Mouse (Mus musculus) midbrain, embryonic 12.5 days (tissue): Measurements from ENCODE around the gene Abhd6. TPM values are rescaled to one million over a fixed set of nuclear protein-coding genes. Genes with fewer than 3 reads are reported as not detected.

Experiments used
- ATAC-seq: fragments of 200-750 bp; cut with Nextera tagmentation; 2 replicates; pipeline ENCODE4 v1.8.0; 2017; ENCODE audit warnings: low read depth, moderate TSS enrichment, moderate library complexity; ENCODE audit not compliant: low FRiP score
- H3K27ac ChIP-seq: fragments of 300-500 bp; sonication (generic); replicated peaks from 2 replicates; pipeline ENCODE4 v1.5.1; 2016; ENCODE audit warnings: mild to moderate bottlenecking
- H3K27me3 ChIP-seq: fragments of 300-500 bp; sonication (generic); 2 replicates; pipeline ENCODE4 v1.6.1; 2016; ENCODE audit warnings: mild to moderate bottlenecking
- H3K36me3 ChIP-seq: fragments of 300-500 bp; sonication (generic); 2 replicates; pipeline ENCODE4 v1.6.1; 2016
- H3K4me1 ChIP-seq: fragments of 300-500 bp; sonication (generic); 2 replicates; pipeline ENCODE4 v1.6.1; 2016
- H3K4me2 ChIP-seq: fragments of 300-500 bp; sonication (generic); replicated peaks from 2 replicates; pipeline ENCODE4 v1.6.1; 2016; ENCODE audit warnings: mild to moderate bottlenecking, moderate library complexity
- H3K4me3 ChIP-seq: fragments of 300-500 bp; sonication (generic); 2 replicates; pipeline ENCODE4 v1.5.1; 2016; ENCODE audit warnings: mild to moderate bottlenecking
- H3K9ac ChIP-seq: fragments of 300-500 bp; sonication (generic); replicated peaks from 2 replicates; pipeline ENCODE4 v1.6.1; 2016; ENCODE audit warnings: mild to moderate bottlenecking, moderate library complexity
- H3K9me3 ChIP-seq: fragments of 300-500 bp; sonication (generic); 2 replicates; pipeline ENCODE4 v1.6.1; 2016; ENCODE audit warnings: mild to moderate bottlenecking
- WGBS: fragments of 180-500 bp; shearing (Covaris S2); methylation state at CpG from one replicate; pipeline ENCODE4 v1.1.7; 2016; 5-methylcytosine and 5-hydroxymethylcytosine counted together
- polyA plus RNA-seq: library from polyadenylated mRNA; unstranded; fragments of >200 nt; fragmentation: Nextera tagmentation; extraction: Ambion mirVana; gene quantifications from 2 replicates; pipeline ENCODE4 v1.2.1, GENCODE M21; 2016

Abhd6 gene
- 17.1 and 18.7 TPM in 2 replicates for polyA plus RNA-seq

DNA sequence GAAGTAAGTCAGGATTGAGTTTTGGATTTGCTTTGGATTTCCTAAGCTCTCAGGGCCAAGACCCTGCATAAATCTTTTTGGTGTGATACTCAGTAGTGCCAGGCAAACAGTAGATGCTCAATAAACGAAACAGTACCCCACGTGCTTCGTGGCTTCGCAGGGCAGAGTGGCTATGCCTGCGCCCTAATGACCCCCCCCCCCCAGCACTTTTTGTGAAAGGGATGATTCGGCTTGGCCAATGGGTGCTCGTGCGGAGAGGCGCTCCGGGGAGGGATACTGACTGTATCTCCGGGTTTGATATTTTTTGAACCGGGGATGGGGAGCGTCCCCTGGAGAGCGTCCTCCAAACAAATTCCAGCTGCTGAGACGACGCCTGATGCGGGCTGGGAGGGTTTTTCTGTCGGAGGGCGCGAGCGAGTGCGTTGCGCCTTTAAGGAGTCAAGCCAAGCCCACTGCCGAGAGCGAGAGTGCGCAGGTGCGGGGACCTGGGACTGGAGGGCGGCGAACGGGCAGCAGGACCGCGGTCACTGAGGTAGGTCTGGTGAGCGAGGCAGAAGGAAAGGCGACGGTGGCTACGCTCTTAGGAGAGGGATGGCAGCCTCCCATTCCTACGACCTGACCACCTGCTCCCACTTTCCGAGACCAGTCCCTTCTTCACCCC lies at the start of gene Abhd6:
TSS of gene Abhd6 (plus strand) at position 471 of the 661 bp plus-strand sequence.
- peak within 1 kb of the TSS; percentile 76 for H3K4me2 ChIP-seq
- peak within 1 kb of the TSS; percentile 73 for H3K27ac ChIP-seq
- WGBS = 2% methylated on average over 34 of the region's 38 CpGs
- peak; percentile 92 for ATAC-seq
- H3K9me3 ChIP-seq = no peaks in the 10 kb centered on the region
- peaks cover 13% of the 10 kb centered on the region for H3K4me1 ChIP-seq
- H3K9ac ChIP-seq = peak within 1 kb of the TSS; percentile 62
- no peaks in the 10 kb centered on the region for H3K36me3 ChIP-seq
- H3K4me3 ChIP-seq = peak within 1 kb of the TSS; percentile 50
- peaks cover 44% of the 10 kb centered on the region for H3K27me3 ChIP-seq

DNA sequence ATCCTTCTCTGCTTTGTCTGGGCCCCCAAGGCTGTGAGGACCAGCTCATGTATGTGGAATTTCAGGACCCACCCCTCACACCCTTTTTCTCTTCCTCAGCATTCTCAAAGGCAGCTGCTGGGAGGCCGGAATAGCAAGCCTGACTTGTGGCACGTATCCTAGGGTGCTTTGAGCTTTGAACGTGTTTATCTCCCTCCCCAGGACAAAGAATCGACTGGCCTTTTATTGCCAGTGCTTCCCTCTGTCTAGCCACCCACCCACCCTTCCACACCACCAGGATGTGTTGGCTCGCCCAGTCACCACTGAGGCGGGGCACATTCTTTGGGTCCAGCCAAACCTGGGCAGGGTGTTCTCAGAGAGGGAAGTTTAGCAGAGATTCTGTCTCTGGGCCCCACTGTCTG lies 48.6 kb upstream of the Abhd6 start:
- H3K9ac ChIP-seq = no peak overlapping the region
- no peak overlapping the region for H3K27ac ChIP-seq
- no peak for ATAC-seq
- no peaks in the 10 kb centered on the region for H3K9me3 ChIP-seq
- H3K36me3 ChIP-seq = peaks cover 19% of the 10 kb centered on the region; the same call in 1 of the 2 replicates
- no peak overlapping the region for H3K4me2 ChIP-seq
- peaks cover 17% of the 10 kb centered on the region for H3K4me1 ChIP-seq
- no peaks in the 10 kb centered on the region for H3K27me3 ChIP-seq
- WGBS = 35% methylated on average over 6 of the region's 6 CpGs
- H3K4me3 ChIP-seq = no peak overlapping the region

DNA sequence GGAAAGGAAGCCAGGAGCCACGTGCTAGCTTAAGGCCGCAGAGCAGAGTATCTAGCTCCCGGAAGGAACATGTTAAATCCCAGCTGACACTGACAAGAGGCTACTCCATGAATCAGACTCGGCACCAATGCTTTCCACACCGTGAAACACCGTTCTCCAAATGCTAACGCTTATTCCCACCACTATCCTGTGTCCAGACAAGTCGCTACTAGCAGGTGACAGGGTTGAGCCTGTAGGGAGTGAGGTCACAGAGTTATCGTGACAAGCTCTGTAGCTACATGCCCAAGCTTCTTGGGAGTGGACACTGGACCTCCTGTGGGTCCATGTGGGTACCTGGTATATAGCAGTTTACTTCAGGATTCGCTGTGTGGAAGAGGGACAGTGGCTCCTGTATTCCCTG lies 46.3 kb upstream of the Abhd6 start:
- H3K9me3 ChIP-seq = no peaks in the 10 kb centered on the region
- no peaks in the 10 kb centered on the region for H3K27me3 ChIP-seq
- no peak overlapping the region for H3K27ac ChIP-seq
- ATAC-seq = no peak
- no peak overlapping the region for H3K4me2 ChIP-seq
- H3K36me3 ChIP-seq = no peaks in the 10 kb centered on the region
- peaks cover 17% of the 10 kb centered on the region for H3K4me1 ChIP-seq
- H3K4me3 ChIP-seq = no peak overlapping the region
- 83% methylated on average over 10 of the region's 10 CpGs for WGBS
- H3K9ac ChIP-seq = no peak overlapping the region

DNA sequence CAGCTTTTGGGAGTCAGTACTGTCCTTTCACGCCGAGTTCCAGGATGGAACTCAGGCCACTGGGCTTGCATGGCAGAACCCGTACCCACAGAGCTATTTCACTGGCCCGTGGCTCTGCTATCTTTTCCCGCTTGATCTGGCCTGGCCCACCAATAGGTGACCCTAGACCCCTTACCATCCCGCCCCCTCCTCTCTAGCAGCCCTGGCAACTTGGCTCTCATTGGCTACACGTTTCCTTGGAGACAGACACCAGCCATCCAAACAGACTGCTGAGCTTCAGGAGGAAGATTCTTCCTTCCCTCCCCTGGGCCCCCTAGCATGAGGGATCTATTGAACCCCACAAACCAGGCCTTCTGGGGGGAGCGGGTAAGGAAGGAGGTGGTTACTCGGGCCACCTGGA lies 45.7 kb upstream of the Abhd6 start, which contains the start of gene Gm45521:
TSS of gene Gm45521 (plus strand) at position 240 of the 400 bp plus-strand sequence.
- H3K4me2 ChIP-seq = no peak within 1 kb of the TSS
- no peak within 1 kb of the TSS for H3K27ac ChIP-seq
- H3K4me3 ChIP-seq = no peak within 1 kb of the TSS
- no peak within 1 kb of the TSS for H3K9ac ChIP-seq
- no peaks in the 10 kb centered on the region for H3K27me3 ChIP-seq
- WGBS = 43% methylated on average over 9 of the region's 9 CpGs
- peaks cover 17% of the 10 kb centered on the region for H3K4me1 ChIP-seq
- H3K9me3 ChIP-seq = no peaks in the 10 kb centered on the region
- ATAC-seq = peak; percentile 61
- H3K36me3 ChIP-seq = no peaks in the 10 kb centered on the region

DNA sequence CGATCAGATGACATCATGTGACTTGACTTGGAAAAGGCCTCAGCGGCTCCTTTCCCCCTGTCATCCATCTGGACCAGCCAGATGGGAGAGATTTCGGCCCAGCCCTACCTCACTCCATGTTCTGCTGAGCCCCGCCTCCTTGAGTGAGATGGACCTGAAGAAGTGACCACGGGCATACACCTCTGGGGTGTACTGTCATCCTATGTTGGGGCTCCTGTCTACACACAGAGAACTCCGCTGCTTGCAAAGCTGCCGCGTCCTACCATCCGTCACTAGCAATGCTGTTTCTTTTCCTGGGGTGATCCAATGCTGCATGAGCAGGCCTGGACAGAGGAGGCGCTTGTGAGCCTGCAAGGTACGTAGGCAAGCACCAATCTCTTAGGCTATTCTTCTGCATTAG lies 42.1 kb upstream of the Abhd6 start:
- H3K4me1 ChIP-seq = peaks cover 8% of the 10 kb centered on the region
- WGBS = 55% methylated on average over 11 of the region's 11 CpGs
- no peaks in the 10 kb centered on the region for H3K27me3 ChIP-seq
- no peak overlapping the region for H3K9ac ChIP-seq
- ATAC-seq = peak; percentile 45; the same call in 1 of the 2 replicates
- no peaks in the 10 kb centered on the region for H3K9me3 ChIP-seq
- H3K27ac ChIP-seq = no peak overlapping the region
- H3K36me3 ChIP-seq = no peaks in the 10 kb centered on the region
- H3K4me2 ChIP-seq = no peak overlapping the region
- H3K4me3 ChIP-seq = no peak overlapping the region

DNA sequence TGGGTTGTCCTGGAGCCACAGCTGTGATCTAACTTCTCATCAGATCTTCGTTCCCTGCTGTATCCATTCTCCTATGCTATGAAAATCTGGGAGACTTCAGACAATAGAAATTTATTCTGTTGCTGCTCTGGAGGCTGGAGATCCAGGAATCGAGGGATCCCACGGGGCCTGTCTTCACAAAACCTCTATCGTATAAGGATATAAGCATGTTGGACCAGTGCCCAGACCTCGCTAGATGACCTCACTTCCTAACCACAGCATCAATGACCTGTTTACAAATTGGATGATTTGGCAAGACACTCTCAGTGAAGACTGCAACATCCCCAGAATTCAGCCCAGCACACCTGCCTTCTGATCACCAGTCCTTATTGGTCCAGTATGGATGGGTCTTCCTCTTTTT lies 41.0 kb upstream of the Abhd6 start:
- ATAC-seq = no peak

DNA sequence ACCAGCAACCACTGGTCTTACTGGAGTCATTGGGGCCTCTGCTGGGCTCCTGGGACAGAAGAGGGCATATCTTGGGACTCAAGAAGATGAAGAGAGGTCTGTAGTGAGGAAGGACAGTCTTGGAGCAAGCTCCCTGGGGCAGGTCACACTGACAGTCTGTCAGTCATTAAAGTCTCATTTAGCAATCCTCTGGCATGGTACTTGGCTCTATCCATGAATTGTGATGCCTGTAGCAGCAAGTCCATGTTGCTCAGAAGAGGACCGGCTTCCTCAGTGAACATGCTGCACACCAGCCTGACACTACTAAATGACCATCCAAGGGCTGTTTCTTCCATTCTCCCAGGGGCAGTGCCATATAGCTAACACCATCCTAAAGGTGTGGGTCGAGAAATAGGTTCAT lies 40.1 kb upstream of the Abhd6 start:
- WGBS = 80% methylated on average over 2 of the region's 2 CpGs
- Histone ChIP-seq H3K4me2 (no peak overlapping the region), H3K9ac (no peak overlapping the region), H3K4me3 (no peak overlapping the region), H3K27ac (no peak overlapping the region), H3K4me1 (no peaks in the 10 kb centered on the region), H3K27me3 (no peaks in the 10 kb centered on the region), H3K36me3 (no peaks in the 10 kb centered on the region), H3K9me3 (no peaks in the 10 kb centered on the region)
- ATAC-seq = no peak

More for the DNA sequence above, 41.0 kb upstream of the Abhd6 start:
- no peak overlapping the region for H3K4me2 ChIP-seq
- no peak overlapping the region for H3K9ac ChIP-seq
- H3K4me3 ChIP-seq = no peak overlapping the region
- H3K36me3 ChIP-seq = no peaks in the 10 kb centered on the region
- peaks cover 7% of the 10 kb centered on the region for H3K4me1 ChIP-seq
- no peaks in the 10 kb centered on the region for H3K9me3 ChIP-seq
- H3K27ac ChIP-seq = no peak overlapping the region
- WGBS = 83% methylated on average over 5 of the region's 5 CpGs
- no peaks in the 10 kb centered on the region for H3K27me3 ChIP-seq

DNA sequence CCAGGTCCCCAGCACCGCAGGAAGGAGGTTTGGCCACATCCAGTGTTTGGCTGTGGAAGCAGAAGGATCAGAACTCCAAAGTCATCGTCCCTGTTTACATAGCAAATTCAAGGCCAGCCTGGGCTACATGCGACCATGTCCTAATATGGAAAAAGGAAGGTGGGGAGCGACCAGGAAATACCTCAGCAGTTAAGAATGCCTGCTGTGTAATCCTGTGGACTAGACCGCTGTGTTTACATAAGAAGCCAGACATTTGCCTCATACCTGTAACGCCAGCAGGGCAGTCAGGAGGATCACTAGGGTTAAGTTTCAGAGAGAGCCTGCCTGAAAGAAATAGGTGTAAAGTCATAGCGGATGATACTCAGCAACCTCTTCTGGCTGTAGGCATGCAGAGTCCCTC lies 39.5 kb upstream of the Abhd6 start:
- no peak overlapping the region for H3K4me2 ChIP-seq
- ATAC-seq = no peak
- no peak overlapping the region for H3K4me3 ChIP-seq
- WGBS = 74% methylated on average over 7 of the region's 7 CpGs
- H3K9me3 ChIP-seq = no peaks in the 10 kb centered on the region
- no peak overlapping the region for H3K27ac ChIP-seq
- H3K9ac ChIP-seq = no peak overlapping the region
- H3K4me1 ChIP-seq = no peaks in the 10 kb centered on the region
- no peaks in the 10 kb centered on the region for H3K36me3 ChIP-seq
- no peaks in the 10 kb centered on the region for H3K27me3 ChIP-seq

DNA sequence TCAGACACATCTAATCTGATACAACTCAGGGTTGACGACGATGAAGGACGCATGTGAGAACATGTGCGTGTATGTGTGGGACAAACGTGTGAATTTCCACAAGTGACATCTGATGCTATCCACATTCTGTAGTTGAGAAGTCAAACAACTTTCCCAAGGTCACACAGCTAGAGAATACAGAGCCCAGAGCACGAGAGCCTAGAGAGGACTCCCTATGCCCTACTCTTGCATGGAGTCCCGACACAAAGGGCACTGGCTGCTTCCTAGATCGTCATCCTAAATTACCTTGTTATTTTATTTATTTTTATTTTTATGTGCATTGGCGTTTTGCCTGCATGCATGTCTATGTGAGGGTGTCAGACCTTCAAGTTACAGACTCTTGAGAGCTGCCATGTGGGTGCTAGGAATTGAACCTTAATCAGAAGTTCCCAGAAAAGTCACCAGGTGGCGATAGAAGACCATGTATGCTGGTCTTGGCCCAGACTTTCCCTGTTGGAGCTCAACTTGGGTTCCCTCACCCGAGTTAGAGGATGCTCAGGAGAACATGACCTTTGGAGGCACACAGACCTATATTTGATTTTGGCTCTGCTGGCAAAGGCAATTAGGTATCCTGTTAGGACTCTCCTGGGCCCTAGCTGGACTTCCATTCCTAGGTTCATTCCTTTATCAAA lies 38.3 kb upstream of the Abhd6 start:
- no peak overlapping the region for H3K27ac ChIP-seq
- no peaks in the 10 kb centered on the region for H3K36me3 ChIP-seq
- no peak overlapping the region for H3K4me3 ChIP-seq
- H3K9me3 ChIP-seq = no peaks in the 10 kb centered on the region
- no peaks in the 10 kb centered on the region for H3K4me1 ChIP-seq
- H3K4me2 ChIP-seq = no peak overlapping the region
- WGBS = 56% methylated on average over 11 of the region's 11 CpGs
- no peaks in the 10 kb centered on the region for H3K27me3 ChIP-seq
- ATAC-seq = peak; percentile 50; the same call in 1 of the 2 replicates
- no peak overlapping the region for H3K9ac ChIP-seq

DNA sequence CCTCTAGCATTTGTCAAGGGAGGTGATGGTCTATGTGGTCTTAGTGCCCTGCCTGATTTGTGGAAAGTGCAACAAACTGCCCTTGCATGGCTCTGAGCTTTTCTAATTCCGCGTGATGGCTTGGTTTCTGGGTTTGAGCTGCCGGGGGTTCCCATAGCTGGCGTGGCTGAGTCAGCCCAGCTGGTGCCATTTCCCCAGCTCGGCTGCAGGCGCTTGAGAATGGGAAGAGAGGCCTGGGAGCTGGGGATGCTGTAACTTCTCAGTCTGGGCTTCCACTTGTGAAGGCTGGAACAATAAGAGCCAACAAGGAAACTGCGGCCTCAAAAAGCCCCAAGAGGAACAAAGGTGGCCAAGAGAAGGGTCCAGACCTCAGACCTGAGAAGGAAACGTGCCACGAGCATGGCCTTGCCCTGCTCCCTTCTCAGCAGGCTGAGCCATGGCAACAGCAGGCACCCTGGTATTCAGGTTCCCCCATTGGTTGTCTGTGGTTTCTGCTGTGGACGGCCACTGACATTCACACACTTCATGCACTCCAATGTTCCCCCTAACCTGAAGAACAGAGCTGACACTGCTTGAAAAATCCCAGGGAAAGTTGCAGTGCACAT lies 30.7 kb upstream of the Abhd6 start:
- H3K9ac ChIP-seq = no peak overlapping the region
- H3K4me1 ChIP-seq = no peaks in the 10 kb centered on the region
- H3K36me3 ChIP-seq = no peaks in the 10 kb centered on the region
- H3K27ac ChIP-seq = no peak overlapping the region
- no peak overlapping the region for H3K4me3 ChIP-seq
- H3K27me3 ChIP-seq = no peaks in the 10 kb centered on the region
- no peak for ATAC-seq
- H3K4me2 ChIP-seq = no peak overlapping the region
- H3K9me3 ChIP-seq = no peaks in the 10 kb centered on the region
- WGBS = 68% methylated on average over 10 of the region's 10 CpGs

DNA sequence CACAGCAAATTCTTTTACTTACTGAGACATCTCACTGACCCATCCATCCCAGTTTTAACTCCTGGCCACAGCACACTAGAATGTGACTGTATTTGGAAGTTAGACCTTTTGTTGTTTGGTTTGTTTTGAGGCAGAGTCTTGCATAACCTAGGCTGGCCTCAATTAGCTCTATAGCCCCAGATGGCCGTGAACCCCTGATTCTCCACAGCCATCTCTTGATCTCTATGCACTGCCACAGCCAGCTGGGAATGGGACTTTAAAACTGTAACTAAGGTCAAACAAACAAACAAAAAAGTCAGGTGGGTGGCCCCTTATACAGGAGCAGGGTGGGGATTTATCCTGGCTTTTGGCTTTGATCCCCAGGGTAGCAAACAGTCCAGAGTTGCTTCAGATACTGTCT lies 28.1 kb upstream of the Abhd6 start:
- H3K27ac ChIP-seq = no peak overlapping the region
- H3K4me2 ChIP-seq = no peak overlapping the region
- no peak overlapping the region for H3K9ac ChIP-seq
- H3K9me3 ChIP-seq = no peaks in the 10 kb centered on the region
- no peak for ATAC-seq
- H3K36me3 ChIP-seq = no peaks in the 10 kb centered on the region
- 81% methylated on average over 1 of the region's 1 CpGs for WGBS
- no peak overlapping the region for H3K4me3 ChIP-seq
- no peaks in the 10 kb centered on the region for H3K4me1 ChIP-seq
- H3K27me3 ChIP-seq = no peaks in the 10 kb centered on the region

DNA sequence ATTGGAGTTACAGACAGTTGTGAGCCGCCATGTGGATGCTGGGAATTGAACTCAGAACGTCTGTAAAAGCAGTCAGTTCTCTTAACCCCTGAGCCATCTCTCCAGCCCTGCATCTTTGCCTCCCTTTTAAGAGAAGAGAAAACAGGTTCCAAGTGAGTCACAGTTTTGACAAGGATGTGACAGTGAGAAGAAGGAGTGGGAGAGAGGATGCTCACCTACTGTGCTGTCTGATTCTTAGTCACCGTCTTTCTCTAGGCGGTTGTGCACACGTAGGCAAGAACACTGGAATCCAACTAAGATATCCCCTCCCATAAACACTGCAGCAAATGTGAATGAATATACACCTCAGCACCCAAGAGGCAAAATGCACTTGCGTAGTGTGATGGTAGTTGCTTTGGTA lies 27.5 kb upstream of the Abhd6 start:
- Histone ChIP-seq H3K4me1 (no peaks in the 10 kb centered on the region), H3K27ac (no peak overlapping the region), H3K9ac (no peak overlapping the region), H3K4me3 (no peak overlapping the region), H3K27me3 (no peaks in the 10 kb centered on the region), H3K4me2 (no peak overlapping the region), H3K9me3 (no peaks in the 10 kb centered on the region), H3K36me3 (no peaks in the 10 kb centered on the region)
- no peak for ATAC-seq
- WGBS = 85% methylated on average over 6 of the region's 6 CpGs
